Mouse (Mus musculus): ENCODE results near the gene Serpinb9.
"Not testable (repeated sequence)": the region's sequence is repeated elsewhere in the genome, so short reads cannot be mapped to it uniquely, and the experiment has no call there.

Gene Serpinb9

DNA sequence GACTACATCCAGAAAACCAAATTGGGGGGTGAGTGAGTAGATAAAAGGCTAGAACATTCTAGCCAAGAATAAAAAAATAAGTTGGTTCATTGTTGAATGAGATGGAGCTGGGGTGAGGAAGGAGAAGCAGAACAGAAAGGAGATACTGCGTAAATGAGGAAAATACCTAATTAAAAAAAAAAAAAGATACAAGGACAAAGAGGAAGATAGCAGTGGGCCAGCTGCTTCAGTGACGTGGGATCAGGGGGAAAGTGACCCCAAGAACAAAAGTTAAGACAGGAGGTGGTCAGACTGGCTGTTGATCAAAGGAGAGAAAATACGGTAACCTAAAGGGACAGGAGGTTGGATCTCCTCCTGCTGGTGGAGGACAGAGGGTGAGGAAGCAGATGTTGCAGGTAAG lies at the start of gene Serpinb9:
Gene Serpinb9, plus strand, starts transcription at position 301 of the 400 bp plus-strand sequence.
- no peak for DNase-seq (ENCODE audit: low read depth, low spot score)

GRCm38 (mm10) chr13:32956537-32956936 lies 46.5 kb upstream of the Serpinb9 start:
- no peak for DNase-seq (ENCODE audit: low read depth, low spot score)

DNA sequence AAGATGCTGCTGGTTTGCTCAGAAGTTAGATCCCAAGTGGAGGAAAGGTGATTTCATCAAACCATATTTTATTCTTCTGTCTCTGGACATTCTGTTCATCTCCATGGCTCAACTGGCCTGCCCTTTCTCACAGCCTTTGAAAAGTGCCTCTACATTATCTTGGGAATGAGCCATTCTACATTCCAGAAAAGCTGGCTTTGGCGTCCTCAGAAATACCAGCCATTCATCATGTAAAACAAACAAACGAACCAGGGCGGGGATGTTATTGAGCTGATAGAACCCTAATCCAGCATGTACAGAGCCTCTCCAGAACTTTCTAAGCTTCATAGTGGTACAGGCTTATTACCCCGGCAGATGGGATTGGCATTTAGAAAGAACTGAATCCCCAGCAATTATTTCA lies 45.1 kb upstream of the Serpinb9 start:
- no peak for DNase-seq (ENCODE audit: low read depth, low spot score)

GRCm38 (mm10) chr13:32958521-32958920 lies 44.5 kb upstream of the Serpinb9 start:
- not testable (repeated sequence) for DNase-seq (ENCODE audit: low read depth, low spot score)

- DNase-seq (ENCODE audit: low read depth, low spot score): no peak
These were observed 38.9 kb upstream of the Serpinb9 start for GRCm38 (mm10) chr13:32963990-32964753.

DNA sequence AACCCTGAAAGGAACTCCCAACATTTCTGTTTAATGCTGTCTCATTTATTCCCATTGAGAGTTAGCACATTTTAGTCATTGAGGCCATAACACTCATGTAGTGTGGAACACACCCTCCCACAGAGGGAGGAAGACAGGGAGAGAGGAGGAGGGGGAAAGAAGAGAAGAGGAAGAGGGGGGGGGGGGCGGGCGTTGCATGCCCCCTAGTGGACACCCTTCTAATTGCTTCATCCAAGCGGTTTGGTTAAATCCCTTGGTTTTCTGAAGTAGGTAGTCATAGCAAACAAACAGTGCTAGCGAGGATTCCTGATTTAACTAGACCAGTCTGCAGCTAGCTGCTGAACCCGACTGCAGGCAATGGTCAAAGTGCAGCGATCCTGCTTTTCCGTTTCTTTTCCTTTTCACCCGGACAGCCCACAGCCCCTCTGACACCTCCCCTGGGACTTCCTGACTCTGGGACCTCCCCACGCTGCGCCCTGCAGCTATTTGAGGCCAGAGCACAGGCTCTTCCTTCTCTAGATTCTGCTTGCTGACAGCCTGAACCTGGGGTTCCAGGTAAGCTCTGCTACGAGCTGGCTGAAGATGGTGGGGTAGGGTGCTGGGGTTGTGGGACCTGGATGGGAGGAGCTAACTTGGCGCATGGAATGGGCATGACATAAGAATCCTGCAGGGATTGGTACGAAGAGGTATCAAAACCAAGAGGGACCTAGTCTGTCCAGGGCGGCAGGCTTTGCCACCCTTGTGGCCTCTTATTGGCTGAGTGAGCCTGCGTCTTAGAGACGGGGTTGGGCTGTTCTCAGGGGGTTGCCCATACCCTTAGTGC lies 37.9 kb upstream of the Serpinb9 start, which contains the start of gene Serpinb6b:
Gene Serpinb6b, plus strand, starts transcription at position 221 of the 823 bp plus-strand sequence.
- DNase-seq (ENCODE audit: low read depth, low spot score): peak; percentile 35

DNA sequence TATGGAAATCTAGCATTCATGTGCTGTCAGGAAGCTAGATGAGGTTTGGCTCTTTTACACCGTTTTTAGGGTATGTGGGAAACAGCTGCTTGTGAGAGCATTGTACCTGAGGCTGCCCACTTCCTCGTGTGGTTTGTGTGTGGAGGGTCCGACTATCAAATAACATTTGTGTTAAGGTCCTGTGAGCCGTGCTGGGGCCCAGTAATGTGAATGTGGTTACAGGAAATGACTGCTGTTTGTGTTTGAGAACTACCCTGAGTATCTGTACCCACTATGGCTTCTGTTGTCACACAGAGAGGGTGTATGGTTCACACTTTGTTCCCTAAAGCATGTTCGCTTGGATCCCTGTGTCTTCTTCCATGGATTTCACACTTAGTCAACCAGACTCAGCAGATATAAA lies 36.9 kb upstream of the Serpinb9 start:
- no peak for DNase-seq (ENCODE audit: low read depth, low spot score)

DNA sequence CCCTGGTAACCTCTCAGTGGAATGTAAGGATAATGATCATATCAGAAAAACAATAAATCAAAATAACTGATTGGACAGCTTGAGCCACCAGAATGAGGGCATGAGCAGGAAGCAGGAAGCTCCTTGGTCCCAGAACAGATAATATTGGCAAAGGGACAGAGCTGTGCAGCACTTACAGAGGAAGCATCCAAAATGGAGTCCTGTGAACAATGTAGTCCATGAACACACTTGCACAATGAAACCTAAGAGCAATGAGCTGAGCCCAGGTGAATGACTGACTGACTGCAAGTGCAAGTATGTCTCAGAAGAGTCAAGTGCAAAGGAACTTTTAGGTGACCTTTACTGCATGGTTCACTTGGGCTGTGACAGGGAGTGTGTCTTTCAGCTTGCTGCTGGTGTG lies 35.8 kb upstream of the Serpinb9 start:
- no peak for DNase-seq (ENCODE audit: low read depth, low spot score)

DNA sequence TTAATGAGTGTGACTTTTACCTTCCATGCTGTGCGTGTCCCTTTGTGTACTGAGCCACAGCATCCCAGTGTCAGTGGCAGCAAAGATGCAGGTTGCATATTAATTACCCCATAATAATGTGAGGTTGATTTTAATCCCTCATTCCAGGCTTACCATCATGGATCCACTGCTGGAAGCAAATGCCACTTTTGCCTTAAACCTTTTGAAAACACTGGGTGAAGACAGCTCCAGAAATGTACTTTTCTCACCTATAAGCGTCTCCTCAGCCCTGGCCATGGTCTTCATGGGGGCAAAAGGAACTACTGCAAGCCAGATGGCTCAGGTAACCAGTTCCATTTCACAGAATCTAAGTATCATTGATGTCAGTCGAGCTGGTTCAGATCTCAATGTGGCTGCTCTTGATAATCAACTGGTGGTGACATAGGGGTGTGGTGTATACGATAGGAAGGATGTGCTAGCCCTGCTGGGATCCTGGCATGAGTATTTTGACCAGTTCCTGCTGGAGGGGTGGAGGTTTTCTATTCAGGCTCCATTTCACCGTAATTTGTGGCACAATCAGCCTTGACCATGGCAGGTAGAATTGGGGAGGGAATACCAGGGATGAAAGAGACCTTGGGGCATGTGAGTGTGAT lies 34.6 kb upstream of the Serpinb9 start:
- no peak for DNase-seq (ENCODE audit: low read depth, low spot score)

GRCm38 (mm10) chr13:32968996-32969640 lies 33.9 kb upstream of the Serpinb9 start:
- DNase-seq (ENCODE audit: low read depth, low spot score): no peak

DNA sequence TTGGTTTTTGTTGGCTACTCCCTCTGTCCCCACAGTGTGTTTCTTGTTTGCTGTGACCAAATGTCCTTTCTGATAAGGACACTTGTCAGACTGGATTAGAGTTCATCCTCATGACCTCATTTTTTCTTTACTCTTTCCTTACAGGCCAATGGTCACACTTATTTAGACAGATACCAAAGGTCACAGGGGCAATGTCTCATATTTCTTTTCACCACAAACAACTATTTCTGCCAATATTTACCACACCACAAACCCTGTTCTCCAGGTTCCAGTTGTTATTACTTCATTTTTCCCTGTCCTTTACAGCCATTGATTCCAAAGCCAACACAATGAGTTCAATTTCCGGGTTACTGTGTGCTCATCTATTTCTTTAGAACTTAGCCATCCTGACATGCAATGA lies 33.4 kb upstream of the Serpinb9 start:
- DNase-seq (ENCODE audit: low read depth, low spot score): no peak

- no peak for DNase-seq (ENCODE audit: low read depth, low spot score)
These were observed 32.3 kb upstream of the Serpinb9 start for GRCm38 (mm10) chr13:32970776-32971175.

DNA sequence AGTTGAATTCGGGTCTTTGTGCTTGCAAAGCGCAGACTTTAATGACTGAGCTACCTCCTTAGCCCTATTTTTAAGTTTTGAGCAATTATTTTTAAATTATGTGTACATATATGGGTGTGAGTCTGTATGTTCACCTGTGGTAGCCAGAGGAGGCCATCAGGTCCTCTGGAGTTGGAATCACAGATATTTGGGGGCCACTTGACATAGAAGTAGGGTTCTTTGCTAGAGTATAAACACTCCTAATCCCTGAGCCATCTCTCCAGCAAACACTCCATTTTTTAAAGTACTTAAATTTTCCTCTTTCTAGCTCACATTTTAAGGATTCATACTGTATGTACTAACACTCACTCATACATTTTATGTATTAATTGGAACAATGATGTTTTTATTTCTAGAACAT lies 28.8 kb upstream of the Serpinb9 start:
- no peak for DNase-seq (ENCODE audit: low read depth, low spot score)

- no peak for DNase-seq (ENCODE audit: low read depth, low spot score)
These were observed 28.1 kb upstream of the Serpinb9 start for GRCm38 (mm10) chr13:32974889-32975460.

GRCm38 (mm10) chr13:32975710-32976109 lies 27.3 kb upstream of the Serpinb9 start:
- DNase-seq (ENCODE audit: low read depth, low spot score): no peak

DNA sequence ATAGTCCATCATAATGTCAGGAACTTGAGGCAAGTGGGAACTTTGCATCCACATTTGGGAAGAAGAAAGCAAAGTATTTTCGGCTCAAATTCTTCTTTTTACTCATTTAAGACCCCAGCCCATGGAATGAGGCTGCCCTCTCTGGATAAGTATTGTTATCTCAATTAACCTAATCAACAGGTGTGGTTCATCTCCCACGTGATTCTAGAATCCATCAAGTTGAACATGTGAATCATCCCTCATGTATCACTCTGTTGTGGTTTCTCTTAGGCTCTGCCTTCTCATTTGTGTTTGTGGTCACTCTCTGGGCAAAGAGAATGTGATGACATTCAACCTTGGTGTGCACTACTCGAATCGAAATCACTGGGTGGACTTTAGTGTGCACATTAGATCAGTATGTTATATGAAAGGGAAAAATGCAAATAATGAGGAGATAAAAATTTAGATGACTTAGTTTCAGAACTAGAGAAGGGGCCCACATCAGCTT lies 20.5 kb upstream of the Serpinb9 start:
- no peak for DNase-seq (ENCODE audit: low read depth, low spot score)

DNA sequence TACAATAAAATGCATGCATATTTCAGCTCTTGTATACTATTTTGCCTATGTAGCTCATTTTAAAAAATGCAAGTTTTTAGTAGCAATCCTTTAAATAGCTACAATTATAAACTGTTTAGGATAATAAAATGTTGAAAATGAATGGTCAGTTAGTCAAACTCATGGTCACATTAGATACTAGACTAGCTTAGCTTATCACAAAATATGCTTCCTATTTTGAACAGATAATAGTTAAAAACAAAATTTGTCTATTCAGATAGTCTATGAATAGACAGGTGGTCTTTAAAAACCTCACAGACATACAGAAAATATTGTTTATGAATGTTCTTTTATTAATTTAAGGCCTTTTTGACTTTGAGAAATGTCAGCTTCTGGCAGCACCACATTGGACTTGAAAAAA lies 16.8 kb upstream of the Serpinb9 start:
- no peak for DNase-seq (ENCODE audit: low read depth, low spot score)

GRCm38 (mm10) chr13:32993152-32993893 lies 9.7 kb upstream of the Serpinb9 start:
- no peak for DNase-seq (ENCODE audit: low read depth, low spot score)

GRCm38 (mm10) chr13:32993894-32994242 lies 9.2 kb upstream of the Serpinb9 start:
- DNase-seq (ENCODE audit: low read depth, low spot score): no peak

GRCm38 (mm10) chr13:32995051-32995450 lies 8.0 kb upstream of the Serpinb9 start:
- DNase-seq (ENCODE audit: low read depth, low spot score): no peak

- DNase-seq (ENCODE audit: low read depth, low spot score): no peak
These were observed 1.7 kb upstream of the Serpinb9 start for GRCm38 (mm10) chr13:33001341-33001740.
